Mouse (Mus musculus): ENCODE measurements around the gene Nfe2l3. TPM values are rescaled to one million over a fixed set of nuclear protein-coding genes. Genes with fewer than 3 reads are reported as not detected.
"Not testable (repeated sequence)": the region's sequence is repeated elsewhere in the genome, so short reads cannot be mapped to it uniquely, and the experiment has no call there.

Gene Nfe2l3
- total RNA-seq, 2 experiments from 2014 or later: not detected

DNA sequence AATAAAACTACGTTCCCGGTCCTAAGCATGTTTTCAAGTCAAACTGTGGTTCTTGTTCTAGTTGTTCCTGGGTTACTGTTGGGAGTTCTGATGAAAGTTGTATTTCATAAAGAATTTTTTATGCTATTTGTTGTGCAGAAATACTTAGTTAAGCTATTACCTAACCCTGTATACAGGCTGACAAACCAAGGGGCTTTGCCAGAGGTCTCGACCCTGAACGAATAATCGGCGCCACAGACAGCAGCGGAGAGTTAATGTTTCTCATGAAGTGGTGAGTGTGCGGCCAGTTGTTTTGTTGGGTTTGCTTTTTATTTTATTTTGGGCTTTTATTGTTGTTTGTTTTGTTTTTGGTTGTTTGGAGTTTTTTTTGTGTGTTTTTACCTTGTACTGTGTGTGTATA, 49.1 kb downstream of the Nfe2l3 start:
- no peak for ATAC-seq (replicated peaks; ENCODE audit: poor library complexity, severe bottlenecking)

DNA sequence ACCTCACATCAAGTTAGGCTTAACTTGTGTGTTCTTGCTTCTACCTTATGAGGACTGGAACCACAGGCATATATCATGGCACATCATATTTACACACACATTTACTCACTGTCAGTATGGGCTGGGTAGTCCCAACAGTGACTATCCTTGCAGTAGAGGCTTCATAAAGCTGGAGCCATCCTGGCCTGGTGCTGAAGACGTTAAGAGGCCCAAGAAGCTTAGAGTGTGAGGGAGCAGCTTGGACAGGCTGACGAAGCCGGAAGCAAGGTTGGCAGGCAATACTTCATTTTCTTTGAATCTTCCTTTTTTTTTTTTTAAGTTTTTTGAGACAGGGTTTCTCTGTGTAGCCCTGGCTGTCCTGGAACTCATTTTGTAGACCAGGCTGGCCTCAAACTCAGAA, 51.4 kb downstream of the Nfe2l3 start:
- no peak for ATAC-seq (replicated peaks; ENCODE audit: poor library complexity, severe bottlenecking)

DNA sequence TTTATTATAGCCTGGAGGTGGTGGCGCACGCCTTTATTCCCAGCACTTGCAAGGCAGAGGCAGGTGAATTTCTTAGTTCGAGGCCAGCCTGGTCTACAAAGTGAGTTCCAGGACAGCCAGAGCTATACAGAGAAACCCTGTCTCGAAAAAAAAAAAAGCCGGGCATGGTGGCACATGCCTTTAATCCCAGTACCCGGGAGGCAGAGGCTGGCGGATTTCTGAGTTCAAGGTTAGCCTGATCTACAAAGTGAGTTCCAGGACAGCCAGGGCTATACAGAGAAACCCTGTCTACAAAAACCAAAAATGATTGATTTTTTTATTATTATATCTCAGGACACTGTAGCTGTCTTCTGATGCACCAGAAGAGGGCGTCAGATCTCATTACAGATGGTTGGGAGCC, 52.1 kb downstream of the Nfe2l3 start:
- ATAC-seq (replicated peaks; ENCODE audit: poor library complexity, severe bottlenecking): not testable (repeated sequence)

- ATAC-seq (replicated peaks; ENCODE audit: poor library complexity, severe bottlenecking): no peak
These were observed 53.2 kb downstream of the Nfe2l3 start for GRCm38 (mm10) chr6:51485646-51486045.

GRCm38 (mm10) chr6:51486076-51486710, 53.7 kb downstream of the Nfe2l3 start:
- no peak for ATAC-seq (replicated peaks; ENCODE audit: poor library complexity, severe bottlenecking)

GRCm38 (mm10) chr6:51486731-51487130, 54.3 kb downstream of the Nfe2l3 start:
- ATAC-seq (replicated peaks; ENCODE audit: poor library complexity, severe bottlenecking): no peak

GRCm38 (mm10) chr6:51489787-51490186, 57.3 kb downstream of the Nfe2l3 start:
- no peak for ATAC-seq (replicated peaks; ENCODE audit: poor library complexity, severe bottlenecking)

GRCm38 (mm10) chr6:51497321-51498111, 65.0 kb downstream of the Nfe2l3 start:
- ATAC-seq (replicated peaks; ENCODE audit: poor library complexity, severe bottlenecking): no peak

GRCm38 (mm10) chr6:51505671-51506070, 73.2 kb downstream of the Nfe2l3 start:
- no peak for ATAC-seq (replicated peaks; ENCODE audit: poor library complexity, severe bottlenecking)

- ATAC-seq (replicated peaks; ENCODE audit: poor library complexity, severe bottlenecking): no peak
These were observed 75.1 kb downstream of the Nfe2l3 start for GRCm38 (mm10) chr6:51507556-51507955.

Other genes starting within 250 kb of the Nfe2l3 start
- gene Hnrnpa2b1, start 37.2 kb downstream of the Nfe2l3 start, total RNA-seq (2014; fragmentation: Nextera tagmentation): 1,481 and 1,500 TPM in 2 replicates
- gene Hnrnpa2b1, start 37.2 kb downstream of the Nfe2l3 start, total RNA-seq (2017): 1,312 and 1,646 TPM in 2 replicates
- 259 and 278 TPM in 2 replicates for gene Cbx3, start 37.7 kb downstream of the Nfe2l3 start, total RNA-seq (2014; fragmentation: Nextera tagmentation)
- 377 and 496 TPM in 2 replicates for gene Cbx3, start 37.7 kb downstream of the Nfe2l3 start, total RNA-seq (2017)
- gene Snx10, start 91.2 kb downstream of the Nfe2l3 start, total RNA-seq (2014; fragmentation: Nextera tagmentation): 54.5 and 58.4 TPM in 2 replicates
- gene Snx10, start 91.2 kb downstream of the Nfe2l3 start, total RNA-seq (2017): 57.2 and 65.3 TPM in 2 replicates

Data from granulocyte monocyte progenitor cell, adult 5-6 weeks (primary cell).